Mouse (Mus musculus) large intestine, adult 2 months (tissue): ENCODE measurements at regions not wholly inside any gene's neighbourhood (a gene's known extent, or its start where the extent isn't known, plus 50 kb on each side); places are given as distances from the start of the nearest gene placed in this dataset.

Experiments
- DNase-seq: peaks from one replicate; pipeline ENCODE4 v3.0.0-alpha.2; 2012; ENCODE audit warnings: low read depth, low spot score
- WGBS: fragments of 180-500 bp; shearing (Covaris S2); methylation state at CpG from one replicate; pipeline ENCODE4 v1.1.7; 2018; 5-methylcytosine and 5-hydroxymethylcytosine counted together

DNA sequence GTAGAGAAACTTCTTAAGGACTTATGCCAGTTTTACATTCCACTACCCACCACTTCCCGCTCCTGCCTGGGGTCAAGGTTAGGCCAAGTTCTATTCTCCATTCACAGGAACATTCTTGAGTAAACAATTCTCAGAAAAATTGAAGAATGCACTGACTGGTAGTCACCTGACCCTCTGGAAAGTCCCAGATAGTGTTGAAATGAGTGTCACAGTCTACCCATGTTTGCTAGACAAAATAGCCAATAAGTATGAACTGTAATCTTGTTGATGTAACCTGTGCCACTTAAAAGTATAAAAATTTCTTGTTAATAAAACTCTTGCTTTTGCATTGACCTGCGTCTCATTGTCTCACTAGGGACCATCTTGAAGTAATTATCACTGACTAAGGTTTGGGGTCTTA lies 1487.9 kb downstream of the Tbl1xr1 start:
- no peak for DNase-seq
- WGBS = 67% methylated on average over 2 of the region's 2 CpGs

DNA sequence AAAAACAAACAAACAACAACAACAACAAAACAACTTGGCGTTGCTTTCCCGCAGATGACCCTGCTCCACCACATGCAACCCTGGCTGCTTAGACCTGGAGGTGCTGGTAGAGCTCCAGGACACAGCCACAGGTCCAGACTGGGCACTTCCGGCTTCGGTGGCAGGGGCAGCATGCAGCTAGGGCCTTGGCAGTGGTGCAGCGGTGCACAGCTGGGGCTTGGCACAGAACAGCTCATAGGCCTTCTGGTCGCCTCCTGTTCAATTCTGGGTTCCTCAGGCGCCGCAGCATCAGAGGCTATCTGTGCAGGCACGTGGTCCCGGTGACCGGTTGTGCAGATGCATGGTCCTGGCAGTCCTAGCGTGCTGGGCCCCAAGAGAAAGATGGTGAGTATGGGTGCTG lies 1492.4 kb downstream of the Tbl1xr1 start:
- no peak for DNase-seq
- 91% methylated on average over 12 of the region's 12 CpGs for WGBS

DNA sequence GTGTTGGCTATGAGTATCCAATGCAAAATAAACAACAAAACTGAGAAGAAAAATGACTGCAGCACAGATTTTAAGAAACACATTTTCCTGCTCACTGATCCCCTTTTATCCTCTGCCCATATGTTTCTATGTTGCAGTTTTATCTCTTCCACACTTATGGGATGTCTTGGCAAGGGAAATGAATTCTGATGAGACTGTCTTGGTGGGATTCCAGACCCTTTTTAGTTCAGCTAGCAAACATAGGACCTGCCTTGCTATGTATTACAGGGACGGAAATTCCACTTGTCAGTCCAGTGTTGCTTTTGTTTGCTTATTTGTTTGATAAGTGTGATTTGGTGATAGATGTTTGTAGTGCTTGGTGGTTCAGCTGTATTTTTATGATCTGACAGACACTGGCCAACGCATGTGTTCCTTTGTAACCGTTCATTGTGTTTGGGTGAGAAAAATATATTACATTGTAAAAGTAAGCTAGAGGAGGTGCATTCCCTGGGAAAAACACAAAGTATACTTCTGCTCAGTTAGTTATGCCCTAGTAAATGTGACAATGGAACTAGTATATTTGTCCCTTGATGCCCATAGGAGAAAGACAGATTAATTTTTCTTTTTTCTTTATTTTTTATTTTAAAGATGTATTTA lies 1516.2 kb downstream of the Tbl1xr1 start:
- DNase-seq = no peak
- WGBS = 40% methylated on average over 3 of the region's 3 CpGs

DNA sequence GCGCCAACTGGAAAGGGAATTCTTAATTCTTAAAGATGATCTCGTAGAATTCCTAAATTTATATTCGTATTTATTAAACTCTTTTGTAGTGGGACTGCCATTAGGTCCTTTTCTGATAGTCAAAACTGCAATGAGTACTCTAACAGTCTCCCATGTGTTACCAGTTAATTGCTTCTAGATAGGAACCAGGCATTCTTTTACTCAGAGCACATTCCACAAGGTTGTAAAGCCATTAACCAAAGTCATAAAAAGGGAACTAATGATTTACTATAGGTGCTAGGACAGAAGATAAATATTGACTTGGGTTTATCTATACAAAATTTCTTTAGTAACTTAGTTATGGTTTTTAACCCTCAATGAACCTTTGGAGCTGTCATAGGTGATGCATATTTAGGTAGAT lies 1525.0 kb downstream of the Tbl1xr1 start:
- 56% methylated on average over 3 of the region's 3 CpGs for WGBS
- no peak for DNase-seq

DNA sequence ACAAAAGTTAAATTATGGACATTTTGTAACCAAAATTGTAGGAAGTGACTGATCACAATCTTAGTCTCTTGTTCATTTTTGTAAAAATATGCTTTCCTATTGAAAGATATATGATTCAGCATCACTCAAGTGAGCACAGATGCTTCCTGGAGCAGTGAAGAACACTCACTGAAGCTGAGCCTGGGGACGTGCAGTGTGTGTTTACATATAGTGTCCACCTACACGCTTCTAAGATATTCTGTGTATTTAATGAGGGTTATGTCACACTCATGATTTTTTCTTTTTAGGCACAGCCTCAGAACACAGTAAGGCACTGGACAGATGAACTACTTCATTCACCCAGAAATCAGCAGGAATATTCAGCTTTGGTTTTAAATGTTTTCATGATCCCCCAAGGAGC lies 1533.6 kb downstream of the Tbl1xr1 start:
- 31% methylated on average over 2 of the region's 2 CpGs for WGBS
- DNase-seq = no peak

DNA sequence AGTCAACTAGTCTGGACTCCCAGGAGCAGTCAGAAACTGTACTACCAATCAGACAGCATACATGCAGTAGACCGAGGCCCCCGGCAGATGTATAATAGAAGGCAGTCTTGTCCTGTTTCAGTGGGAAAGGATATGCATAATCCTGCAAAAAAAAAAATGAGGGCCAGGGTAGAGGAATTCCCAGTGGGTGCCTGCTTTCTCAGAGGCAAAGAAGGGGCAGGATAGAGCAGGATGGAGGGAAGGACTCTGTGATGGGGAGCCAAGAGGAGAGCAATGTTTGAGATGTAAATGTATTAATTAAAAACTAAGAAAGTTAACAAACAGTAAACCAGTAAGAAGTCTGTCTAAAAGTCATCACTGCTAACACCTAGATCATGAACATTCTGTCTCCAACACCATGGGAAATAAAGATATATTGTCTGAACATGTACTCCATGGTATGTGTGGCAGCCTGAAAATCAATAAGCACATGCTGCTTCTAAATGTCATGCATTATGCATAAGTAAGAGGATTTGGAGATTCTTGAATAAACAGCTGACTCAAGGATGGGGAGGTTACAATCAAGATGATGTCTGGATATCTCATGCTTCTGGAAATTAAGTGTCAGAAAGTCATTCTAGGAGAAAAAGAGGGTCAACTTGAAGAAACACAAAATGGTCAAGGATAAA lies 1485.3 kb downstream of the Naaladl2 start:
- DNase-seq = no peak
- 91% methylated on average over 2 of the region's 2 CpGs for WGBS

DNA sequence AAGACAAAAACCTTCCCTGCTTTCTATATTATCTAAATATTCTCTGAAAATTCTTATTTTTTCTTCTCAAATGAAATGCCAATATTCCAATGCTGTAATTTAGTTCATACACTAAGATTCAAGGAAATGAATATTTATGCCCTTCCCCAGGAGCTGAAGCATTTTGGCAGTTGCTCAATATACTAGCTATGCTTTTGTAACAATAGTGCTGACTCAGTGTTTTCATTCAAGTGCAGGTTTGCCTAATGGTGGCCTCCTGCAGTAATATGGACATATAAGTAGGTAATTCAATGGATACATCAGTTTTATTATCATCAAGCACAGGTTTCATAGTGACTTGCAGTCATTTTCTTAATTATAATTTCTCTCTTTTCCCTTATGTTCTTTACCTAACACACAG lies 1437.3 kb downstream of the Naaladl2 start:
- no peak for DNase-seq
